Mouse (Mus musculus) mouse embryonic stem cell (cell line): ENCODE results near the gene H2-DMa.

Experiments
- in situ Hi-C, 2 experiments: fragments of 300-500 bp; cut with MboI; formaldehyde crosslinking; loops; 1 replicate in 1 of 2; 3 replicates in 1 of 2; pipeline ENCODE4 v1.14.3; 2019 to 2020; ENCODE audit warnings: low sequenced_read_pairs in 2 of 2, low pct_unique_long_range_greater_than_20kb in 1 of 2, mixed read lengths in 1 of 2; ENCODE audit not compliant: unreplicated experiment in 1 of 2

H2-DMa gene

GRCm38 (mm10) chr17:34121172-34121878, 2.0 kb downstream of the H2-DMa start:
- in situ Hi-C loops: no loop called here

GRCm38 (mm10) chr17:34121879-34122187, 2.5 kb downstream of the H2-DMa start:
- in situ Hi-C loops: no loop called here

- in situ Hi-C loops: no loop called here
Measured at GRCm38 (mm10) chr17:34122188-34122984, 3.0 kb downstream of the H2-DMa start, which contains the start of gene Brd2. TSS of gene Brd2 (minus strand) at chr17:34122634.

- in situ Hi-C loops: no loop called here
Measured at GRCm38 (mm10) chr17:34123111-34123510, 3.8 kb downstream of the H2-DMa start.

GRCm38 (mm10) chr17:34123518-34123917, 4.2 kb downstream of the H2-DMa start:
- in situ Hi-C loops: no loop called here

GRCm38 (mm10) chr17:34124649-34125048, 5.3 kb downstream of the H2-DMa start:
- in situ Hi-C loops: no loop called here

GRCm38 (mm10) chr17:34126826-34127420, 7.6 kb downstream of the H2-DMa start:
- in situ Hi-C loops: no loop called here

- in situ Hi-C loops: no loop called here
Measured at GRCm38 (mm10) chr17:34127475-34127874, 8.1 kb downstream of the H2-DMa start.

- in situ Hi-C loops: no loop called here
Measured at GRCm38 (mm10) chr17:34128264-34128937, 9.1 kb downstream of the H2-DMa start.

GRCm38 (mm10) chr17:34128944-34129791, 9.8 kb downstream of the H2-DMa start:
- in situ Hi-C loops: no loop called here

- in situ Hi-C loops: no loop called here
Measured at GRCm38 (mm10) chr17:34130073-34130947, 11.0 kb downstream of the H2-DMa start.

GRCm38 (mm10) chr17:34131911-34132310, 12.6 kb downstream of the H2-DMa start:
- in situ Hi-C loops: no loop called here

- in situ Hi-C loops: no loop called here
Measured at GRCm38 (mm10) chr17:34133289-34133688, 13.9 kb downstream of the H2-DMa start.

GRCm38 (mm10) chr17:34134451-34134850, 15.1 kb downstream of the H2-DMa start:
- in situ Hi-C loops: no loop called here

GRCm38 (mm10) chr17:34135297-34136224, 16.2 kb downstream of the H2-DMa start:
- in situ Hi-C loops: no loop called here

- in situ Hi-C loops: no loop called here
Measured at GRCm38 (mm10) chr17:34137601-34138000, 18.3 kb downstream of the H2-DMa start.
